Mouse (Mus musculus) adrenal gland, adult 8-10 months (tissue): Measurements from ENCODE around the gene Psma1. TPM values are rescaled to one million over a fixed set of nuclear protein-coding genes. Genes with fewer than 3 reads are reported as not detected.

ENCODE experiments used
- DNase-seq: peaks from one replicate; pipeline ENCODE4 v3.0.0; 2022
- total RNA-seq, 4 experiments: library from RNA; stranded (reverse); gene quantifications; 2 replicates each; pipeline ENCODE4 v1.2.4; 2022

Psma1 gene
- total RNA-seq, result 100 to 1,000 TPM; 141 to 160 (median 152) TPM

DNA sequence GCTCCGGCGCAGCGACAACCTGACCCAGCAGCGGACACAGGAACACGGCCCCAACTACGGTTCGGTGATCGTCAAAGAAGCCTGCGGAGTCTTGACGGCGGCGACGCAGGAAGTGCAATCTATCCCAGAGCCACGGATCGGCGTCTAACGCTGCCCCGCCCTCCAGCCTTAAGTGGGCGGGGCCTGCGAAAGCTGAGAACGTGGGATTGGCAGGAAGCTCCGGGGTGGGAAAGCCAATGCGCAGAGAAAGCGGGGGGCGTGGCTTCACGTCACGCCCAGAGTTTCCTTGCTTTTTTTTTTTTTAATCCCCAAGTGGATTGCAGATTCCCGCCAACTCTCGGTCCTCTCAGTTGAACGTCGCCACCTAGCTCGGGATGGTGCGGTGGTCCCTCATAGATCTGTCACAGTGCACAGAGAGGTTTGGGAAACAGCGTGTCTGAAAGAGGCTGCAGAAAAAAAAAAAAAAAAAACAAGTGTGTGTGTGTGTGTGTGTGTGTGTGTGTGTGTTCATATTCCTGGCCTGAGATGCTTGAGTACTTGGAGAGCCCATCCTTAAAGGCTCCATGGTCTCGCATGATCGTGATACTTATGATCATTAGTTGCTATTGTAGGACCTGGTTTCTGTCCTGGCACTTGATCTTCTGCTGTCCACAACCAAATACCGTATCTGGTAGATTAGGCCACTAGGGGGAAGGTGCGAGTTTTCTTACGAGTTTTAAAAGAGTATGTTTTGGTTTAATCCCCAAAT lies at the start of gene Psma1:
Gene Psma1, minus strand, starts transcription at position 114 of the 748 bp plus-strand sequence.
- DNase-seq, result peak; percentile 95

DNA sequence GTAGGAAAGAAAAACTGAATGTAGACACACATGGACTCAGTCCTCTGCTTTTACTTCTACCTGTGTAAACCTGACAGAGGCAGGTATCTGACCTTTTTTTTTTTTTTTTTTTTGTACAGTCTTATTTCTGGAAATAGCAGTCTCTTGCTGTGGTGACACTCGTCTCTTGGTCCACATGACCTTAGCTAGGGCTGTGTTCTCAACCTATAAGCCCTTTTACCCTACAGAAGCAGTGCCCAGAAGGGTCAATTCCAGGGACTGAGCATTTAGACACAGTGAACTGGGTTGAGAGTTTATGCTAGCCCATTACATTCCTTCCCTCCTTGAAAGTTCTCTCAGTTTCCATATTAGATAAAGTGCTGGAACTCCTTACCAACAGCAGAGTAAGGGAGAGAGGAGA lies 47.6 kb upstream of the Psma1 start:
- no peak for DNase-seq

DNA sequence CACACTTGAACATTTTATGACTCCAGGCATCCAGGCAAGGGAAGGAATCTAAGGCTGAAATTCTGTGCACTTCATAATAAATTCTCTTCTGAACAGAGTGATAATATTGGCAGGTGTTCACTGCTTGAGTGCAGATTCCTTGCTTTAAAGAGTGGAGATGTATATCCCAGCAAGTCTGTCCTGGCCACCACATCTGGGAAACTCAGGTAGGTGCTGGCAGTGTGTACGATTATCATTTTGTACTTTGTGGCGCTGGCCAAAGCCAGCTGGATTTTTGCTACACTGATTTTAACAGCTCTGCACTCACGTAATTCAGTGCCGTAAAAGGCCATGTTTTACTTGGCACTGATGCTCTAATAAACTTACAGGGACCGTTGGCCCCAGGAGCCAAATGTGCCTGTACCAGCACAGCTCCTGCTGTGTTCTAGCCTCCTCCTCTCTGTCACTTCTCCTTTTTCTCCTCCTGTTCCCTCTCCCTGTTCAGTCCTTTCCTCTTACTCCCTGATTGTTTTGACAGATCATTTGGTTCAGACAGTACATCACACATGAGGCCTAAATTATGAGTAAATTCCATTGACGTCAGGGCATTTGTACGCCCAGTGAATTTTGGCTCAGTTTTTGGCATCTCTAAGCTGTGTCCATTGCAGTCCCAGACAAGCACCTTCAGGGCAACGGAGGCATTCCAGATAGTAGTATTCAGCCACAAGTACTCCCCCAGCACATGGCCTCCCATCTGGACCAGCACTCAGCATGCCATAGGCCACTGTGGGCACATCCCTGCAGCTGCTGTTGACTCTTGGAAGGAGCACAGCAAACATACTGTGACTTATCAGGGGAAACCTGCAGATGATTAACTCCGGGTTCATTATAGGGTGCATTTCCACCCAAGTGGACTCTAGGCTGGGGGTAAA lies 46.9 kb upstream of the Psma1 start:
- DNase-seq, result no peak

DNA sequence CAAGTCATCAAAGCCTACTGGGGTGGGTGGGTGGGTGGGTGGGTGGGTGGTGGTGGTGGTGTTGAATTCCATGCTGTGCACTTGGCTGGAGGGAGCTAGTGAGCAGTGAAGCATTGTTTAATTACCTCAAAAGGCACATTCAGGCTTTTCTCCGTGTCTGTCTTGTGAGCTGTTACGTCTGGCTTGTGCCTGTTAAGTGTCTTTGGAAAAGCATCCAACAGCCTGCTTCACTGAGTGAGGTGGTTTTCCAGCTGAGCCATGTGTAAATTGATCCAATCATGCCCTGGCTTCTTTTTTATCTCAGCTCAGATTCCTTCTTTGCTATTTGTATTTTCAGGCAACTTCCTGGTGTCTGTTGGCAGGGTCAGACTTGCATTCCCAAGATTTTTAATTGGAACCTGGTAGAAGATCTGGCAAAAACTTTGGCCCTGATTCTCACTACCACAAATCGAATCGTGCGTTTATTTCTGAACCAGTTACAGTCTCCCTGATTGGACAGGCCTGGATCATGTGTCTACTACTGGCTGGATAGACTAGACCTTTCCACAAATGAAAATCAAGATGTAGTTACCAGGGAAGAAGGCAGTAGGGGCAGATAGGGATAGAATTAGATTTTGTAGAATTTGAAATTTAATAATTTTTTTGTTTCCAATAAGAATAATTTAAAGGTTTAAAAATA lies 45.9 kb upstream of the Psma1 start:
- DNase-seq, result no peak

DNA sequence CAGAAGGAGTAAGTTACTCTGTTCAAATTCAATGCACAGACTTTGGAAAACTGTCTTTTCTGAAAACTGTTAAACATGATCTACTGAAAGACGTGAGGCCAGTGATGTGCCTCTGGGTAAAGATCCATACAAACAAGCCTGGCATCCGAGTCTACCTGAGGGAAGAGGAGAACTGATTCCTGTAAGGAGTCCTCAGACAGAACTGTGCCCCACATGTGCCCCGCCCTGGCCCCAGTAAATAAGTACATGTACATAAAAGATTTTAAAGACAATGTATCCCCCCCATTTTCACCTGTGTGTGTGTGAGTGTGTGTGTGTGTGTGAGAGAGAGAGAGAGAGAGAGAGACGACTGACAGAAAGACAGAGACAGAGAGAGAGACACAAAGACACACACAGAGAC lies 42.0 kb upstream of the Psma1 start:
- DNase-seq, result no peak

DNA sequence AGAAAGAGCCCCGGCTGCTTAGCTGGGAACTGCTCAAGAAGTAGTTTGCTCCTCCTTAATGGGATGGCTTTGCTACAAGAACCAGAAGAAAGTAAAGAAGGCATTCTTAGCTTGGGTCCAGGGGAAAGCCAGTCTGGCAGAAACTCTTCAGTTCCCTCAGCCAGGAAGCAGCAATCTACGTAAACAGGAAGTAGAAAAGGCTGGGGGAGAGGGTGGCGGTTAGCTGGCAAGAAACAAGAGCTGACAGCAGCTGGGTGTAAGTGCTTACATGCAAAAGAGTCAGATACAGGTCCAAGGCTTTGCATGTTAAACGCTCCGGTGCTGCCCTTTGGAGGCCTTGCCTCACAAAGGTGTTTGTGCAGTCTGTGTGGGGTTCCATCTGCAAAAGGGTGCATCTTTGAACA lies 41.5 kb upstream of the Psma1 start:
- DNase-seq, result no peak

DNA sequence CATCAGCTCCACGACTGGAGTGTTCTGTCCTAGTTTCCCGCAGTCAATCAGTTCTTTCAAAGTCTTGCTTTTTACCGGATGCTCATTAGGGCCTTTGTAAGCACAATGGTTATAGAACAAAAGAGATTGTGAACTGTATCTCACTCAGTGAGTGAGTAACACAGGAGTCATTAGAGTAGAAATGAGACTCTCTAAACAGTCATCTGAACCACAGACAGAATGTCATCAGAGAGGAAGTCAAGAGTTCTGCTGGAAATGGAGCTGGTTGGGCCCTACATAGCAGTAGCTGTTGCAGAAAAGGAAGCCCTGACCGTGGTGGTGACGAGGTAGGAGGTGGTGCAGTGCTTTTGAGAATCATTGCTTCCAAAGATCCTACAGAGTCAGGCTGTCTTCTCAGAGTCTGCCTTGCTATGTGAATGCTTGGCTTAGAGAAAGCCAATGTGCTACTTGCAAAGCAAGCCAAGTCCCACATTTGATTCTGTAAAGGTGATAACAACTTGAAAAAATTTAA lies 40.5 kb upstream of the Psma1 start:
- no peak for DNase-seq

DNA sequence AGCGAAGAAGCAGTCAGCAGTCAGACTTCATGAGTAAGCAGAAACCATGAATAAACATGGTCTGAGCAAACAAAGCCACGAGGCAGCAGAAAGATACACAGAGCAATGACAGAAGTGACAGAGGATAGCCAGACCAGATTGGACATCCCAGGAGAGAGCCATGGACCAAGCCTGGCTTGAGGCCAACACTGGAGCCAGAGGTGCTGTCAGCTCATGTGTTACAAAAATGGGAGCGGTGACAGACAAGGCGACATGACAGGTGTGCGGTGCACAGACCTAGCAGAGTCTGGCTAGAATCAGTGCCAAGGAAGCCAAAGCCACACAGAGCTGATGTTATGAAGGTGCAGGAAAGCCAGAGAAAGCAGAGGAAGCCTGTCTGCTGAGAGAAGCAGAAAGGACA lies 35.3 kb upstream of the Psma1 start:
- DNase-seq, result no peak

DNA sequence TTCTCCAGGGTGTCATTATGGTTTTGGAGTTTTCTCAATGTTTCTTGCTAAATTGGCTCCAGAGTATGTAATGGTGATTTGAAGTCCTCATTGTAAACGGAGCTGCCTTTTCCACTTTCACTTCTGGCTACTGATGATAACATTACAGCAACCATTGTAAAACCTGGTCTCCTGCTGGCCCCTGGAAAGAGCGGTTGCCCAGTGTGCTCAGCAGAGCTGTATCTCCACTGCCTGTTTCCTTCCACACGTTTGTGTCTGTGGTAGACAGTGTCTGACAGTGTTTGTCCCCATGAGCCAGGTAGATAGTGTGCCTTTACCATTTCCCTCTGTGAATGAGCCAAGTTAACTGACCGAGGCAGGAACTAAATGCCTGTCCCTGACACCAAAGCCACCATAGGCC lies 33.1 kb upstream of the Psma1 start:
- DNase-seq, result no peak

DNA sequence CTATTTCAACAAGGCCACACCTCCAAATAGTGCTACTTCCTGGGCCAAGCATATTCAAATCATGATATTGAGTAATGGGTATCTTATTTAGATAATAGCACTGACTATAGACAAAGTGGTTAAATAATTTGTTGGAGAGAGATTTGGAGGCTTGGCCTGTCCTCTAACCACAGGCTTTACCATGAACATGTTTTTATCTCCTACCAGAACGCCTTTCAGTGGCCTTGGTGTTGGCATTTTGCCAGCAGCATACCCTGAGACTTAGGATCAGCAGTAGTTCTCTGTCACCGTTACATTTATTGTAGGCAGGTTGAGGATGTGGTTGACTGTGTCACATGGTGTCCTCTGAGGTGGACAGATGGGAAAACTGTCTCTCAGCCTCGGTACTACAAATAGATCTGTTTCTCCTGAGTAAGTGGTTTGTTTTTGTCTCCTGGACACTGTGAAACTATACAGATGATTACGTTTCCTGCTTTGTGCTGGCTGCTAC lies 25.4 kb upstream of the Psma1 start:
- no peak for DNase-seq

DNA sequence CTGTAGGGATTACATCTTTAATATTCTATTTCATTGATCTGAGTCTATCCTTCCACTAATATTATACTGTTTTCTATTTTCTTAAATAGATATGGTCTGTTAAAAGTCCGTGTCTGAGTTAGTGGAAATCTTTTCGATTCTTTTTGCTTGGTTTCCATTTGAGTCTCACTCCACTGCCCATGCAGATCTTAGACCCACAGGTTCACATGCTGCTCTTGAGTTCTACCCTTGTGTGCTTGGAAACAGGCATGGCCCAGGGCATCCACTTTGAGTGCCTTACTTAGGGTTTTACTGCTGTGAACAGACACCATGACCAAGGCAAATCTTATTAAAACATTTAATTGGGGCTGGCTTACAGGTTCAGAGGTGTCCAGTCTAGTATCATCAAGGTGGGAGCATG lies 24.9 kb upstream of the Psma1 start:
- DNase-seq, result no peak

DNA sequence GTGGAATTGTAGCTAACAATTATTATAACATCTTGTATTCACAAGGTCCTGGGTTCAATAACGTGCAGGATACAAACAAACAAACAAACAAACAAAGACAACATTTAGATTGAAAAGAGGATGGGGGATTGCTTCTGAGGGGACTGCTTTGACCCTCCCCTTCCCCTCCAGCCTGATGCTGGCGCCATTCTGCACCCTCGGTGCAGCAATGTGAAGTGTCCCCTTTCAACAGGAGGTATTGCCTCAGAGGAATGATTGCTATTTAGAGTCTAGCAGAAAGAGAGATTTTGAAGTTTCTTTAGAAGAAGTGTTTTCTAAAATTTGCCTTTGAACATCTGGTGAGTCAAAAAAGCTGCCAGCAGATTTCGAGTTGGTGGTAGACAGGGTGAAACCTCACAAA lies 23.3 kb upstream of the Psma1 start:
- no peak for DNase-seq

DNA sequence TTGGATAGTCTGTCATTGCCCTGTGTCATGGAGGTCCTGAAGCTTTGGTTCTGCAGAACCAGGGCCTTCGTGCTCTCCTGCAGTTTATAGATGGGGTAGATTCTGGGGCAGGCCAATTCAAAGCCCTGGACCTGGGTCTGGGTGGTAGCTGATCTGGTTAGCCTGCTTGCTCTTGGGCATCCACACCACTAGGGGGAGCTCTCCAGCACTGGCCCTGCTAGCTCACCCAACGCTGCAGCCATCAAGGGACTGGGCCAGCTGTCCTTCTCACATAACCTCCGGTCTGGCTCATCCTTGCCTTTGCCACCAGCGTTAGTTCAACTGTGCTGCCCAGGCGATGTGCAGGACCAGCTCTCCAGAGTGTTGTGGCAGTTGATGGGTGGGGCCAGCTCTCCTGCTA lies 18.8 kb upstream of the Psma1 start:
- no peak for DNase-seq

DNA sequence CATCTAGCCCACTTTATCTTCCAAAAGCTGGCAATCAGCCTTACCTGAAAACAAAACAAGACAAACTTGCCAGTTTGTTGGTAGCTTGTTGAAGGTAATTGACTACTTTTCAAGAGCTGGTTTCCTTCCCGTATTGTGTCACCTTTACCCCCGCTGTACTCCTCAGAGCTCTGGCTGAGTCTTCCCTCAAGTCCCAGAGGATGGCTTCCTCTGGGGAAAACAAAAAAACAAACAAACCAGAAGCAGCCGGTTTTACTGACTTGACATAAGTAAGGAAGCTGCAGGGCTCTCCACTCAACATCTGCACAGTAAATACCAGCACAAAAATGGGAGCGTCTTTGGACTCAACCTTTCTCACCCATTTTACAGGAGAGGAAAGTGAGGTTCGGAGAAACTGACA lies 18.0 kb upstream of the Psma1 start:
- no peak for DNase-seq

DNA sequence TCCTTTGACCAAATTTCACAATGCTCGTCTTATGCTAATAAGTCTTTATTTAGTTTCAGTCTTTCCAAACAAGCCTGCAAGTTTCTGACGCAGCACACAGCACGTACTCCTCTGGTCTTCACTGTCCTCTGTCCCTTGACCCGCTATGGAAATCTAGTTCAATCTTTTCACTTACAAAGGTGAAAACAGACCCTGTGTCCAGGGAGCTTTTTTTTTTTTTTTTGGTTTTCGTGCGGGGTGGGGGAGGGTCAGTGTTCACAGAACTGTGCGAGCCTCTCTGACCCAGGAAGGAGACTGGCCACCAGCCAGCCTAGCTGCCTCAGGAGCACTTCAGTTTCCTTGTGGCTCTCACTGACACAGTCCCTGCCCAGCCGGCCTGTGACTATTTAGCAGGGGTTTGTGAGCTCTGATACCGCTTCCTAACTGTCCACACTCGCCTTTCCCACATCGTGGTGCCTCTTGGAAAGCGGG lies 16.6 kb upstream of the Psma1 start:
- DNase-seq, result peak; percentile 56

DNA sequence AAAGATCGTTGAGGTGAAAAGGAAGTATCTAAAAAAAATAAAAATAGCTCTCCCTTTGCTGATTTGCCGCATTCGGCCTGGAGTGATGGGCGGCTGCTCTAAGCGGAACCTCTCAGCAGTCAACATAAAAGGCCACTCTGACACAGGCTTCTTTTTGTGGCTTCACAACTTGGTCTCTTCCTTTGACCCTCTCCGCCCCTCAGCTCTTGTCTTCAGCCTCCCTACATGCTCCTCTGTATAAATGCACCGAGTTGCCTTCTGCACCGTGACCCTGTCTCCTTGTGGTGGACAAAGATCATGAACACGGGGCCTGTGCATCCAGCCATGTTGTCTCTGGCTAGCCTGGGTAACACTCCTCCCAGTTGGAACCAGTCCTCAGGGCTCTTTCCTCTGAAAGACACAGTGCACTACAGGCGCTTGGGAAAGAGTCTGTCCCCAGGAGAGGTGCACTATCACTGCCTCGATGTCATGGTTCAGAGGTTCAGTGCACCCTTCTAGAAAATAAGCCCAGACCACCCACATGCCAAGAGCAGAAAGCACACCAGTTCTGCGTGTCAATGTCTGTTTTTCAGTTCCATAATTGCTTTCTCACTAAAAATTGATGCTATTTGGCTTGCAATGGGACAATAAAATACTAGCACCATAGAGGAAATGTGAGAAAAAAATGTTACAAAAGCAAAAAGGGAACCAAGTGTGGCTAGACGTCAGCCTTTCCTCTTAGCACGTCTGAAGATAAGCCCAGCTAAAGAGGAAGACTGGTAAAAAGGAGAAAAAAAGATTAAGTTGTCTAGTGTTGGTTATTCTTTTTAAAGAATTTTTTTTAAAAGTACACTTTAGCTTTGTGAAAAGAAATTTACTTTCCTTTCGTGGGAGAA lies 15.8 kb upstream of the Psma1 start:
- peak; percentile 35 for DNase-seq

DNA sequence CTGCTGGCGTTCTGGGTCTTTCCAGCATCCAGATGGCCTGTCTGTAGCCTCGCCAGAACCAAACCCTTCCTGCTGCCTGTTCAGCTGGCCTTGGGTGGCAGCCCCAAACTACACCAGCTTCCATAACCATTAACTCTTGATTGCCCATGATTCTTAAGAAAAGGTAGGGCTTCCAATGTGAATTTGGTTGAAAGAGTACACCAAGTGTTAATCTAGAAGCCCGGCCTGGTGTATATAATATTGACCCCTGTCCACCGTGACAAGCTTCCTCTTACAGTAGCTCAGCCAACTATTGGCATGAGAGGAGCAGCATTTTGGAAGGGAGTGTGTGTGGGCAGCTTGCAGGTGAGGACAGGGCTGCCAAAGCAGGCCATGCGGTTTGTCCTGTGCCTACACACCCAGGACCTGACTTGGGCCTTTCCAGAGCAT lies 14.2 kb upstream of the Psma1 start:
- DNase-seq, result no peak

DNA sequence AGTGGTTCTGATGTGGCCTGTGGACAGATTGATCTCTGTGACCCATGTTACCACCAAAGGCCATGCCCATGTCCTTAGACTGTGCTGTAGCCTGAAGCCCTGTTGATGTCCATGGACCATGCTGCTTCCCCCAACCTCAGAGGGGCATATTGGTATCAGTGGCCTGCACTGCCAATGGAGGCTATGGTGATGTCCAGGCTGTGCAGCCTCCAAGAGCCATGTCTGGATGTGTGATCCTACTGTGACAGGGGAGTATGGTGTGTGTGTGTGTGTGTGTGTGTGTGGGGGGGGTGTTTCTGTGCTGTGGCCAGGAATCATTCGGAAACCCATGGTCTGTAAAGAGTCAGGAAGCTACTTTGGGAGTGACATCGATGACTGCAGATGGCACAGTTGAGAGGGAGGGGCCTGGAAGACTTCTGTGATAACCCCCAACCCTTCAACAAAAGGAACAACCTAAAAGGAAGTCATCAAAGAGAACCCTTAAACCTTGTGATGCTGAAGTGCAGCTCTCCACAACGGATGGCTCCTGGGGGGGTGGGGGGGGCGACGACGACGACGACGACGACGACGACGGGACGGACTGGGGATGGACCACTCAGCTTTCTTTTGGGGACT lies 8.5 kb upstream of the Psma1 start:
- no peak for DNase-seq

DNA sequence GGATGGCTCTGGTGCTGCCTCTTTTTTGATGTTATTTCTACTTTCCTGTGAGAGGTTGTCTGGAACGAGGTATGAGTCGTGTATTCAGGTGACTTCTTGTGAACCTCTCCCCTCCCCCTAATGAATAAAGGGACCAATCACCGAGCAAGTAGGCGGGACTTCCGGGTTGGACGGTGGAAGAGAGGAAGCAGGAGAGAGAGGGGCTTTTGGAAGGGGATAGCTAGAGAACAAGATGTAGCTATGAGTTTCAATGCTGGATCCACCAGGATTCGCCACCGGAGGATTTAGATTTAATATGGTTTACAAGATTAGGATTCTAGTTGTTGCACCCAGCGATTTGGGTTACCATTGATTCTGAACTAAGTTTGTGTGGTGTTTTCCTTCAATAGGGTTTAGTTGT lies 7.1 kb upstream of the Psma1 start:
- no peak for DNase-seq

DNA sequence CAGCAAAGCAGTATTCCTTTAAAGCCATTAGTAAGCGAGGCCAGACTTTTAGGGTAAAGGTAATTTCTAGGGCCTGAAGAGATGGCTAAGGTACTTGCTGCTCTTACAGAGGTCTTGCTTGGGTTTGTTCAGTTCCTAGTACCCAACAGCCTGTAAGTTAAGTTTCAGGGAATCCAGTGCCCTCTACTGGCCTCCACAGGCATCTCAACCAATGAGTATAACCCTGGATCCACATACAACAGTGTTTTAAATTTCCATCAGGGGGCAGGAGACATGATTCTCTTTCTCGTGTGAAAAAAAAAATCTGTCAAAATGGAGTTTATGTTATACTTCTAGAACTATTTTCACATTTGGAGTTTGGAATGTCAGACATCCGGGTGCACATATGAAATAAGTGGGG lies 5.8 kb upstream of the Psma1 start:
- no peak for DNase-seq

DNA sequence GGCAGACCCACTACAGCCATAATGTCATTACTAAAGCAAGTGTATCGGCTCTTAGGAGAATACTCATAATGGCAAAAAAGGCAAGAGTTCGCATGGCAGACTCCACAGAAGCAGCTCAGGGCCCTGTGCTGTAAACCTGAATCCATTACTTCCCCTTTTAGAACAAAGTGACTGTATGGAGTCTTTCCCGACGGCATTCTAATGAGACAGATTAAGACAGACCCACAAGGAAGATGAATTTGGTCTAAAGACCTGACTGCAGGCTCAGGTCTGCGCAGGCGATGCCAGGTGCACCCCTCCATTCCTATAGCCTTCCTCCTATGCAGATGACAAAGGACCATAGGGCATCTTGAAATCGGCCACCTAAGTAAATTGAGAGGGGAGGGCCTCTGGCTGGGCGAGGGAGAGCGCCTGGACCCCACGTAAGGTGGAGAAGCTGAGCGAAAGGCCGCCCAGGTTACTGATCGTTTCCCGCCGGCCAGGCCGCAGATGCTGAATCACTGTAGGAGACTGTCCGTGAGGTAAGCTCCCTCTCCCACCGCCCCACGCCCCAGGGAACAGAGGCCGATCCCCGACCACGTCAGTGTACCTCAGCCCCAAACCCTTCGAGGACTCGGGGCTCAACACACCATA lies 430 bp downstream of the Psma1 start:
- no peak for DNase-seq
